Mouse (Mus musculus) thymus, postnatal 0 days (tissue): ENCODE results near the gene Ddx55. TPM values are rescaled to one million over a fixed set of nuclear protein-coding genes. Genes with fewer than 3 reads are reported as not detected.
A peak's percentile ranks its signal among the peaks of the same experiment; 100 is the strongest.
"Not testable (repeated sequence)": the region's sequence is repeated elsewhere in the genome, so short reads cannot be mapped to it uniquely, and the experiment has no call there.

Experiments used
- DNase-seq: peaks from one replicate; pipeline ENCODE4 v3.0.0-alpha.2; 2015; ENCODE audit warnings: low spot score
- polyA plus RNA-seq: library from polyadenylated mRNA; unstranded; fragments of >200 nt; fragmentation: Nextera tagmentation; extraction: Ambion mirVana; gene quantifications from 2 replicates; pipeline ENCODE4 v1.2.1, GENCODE M21; 2015

Ddx55 gene
- polyA plus RNA-seq, 1 experiment from 2014 or later = 19.7 TPM

- peak; percentile 76 for DNase-seq
Measured at GRCm38 (mm10) chr5:124538813-124539792, 13.6 kb upstream of the Ddx55 start.

GRCm38 (mm10) chr5:124539905-124540304, 12.8 kb upstream of the Ddx55 start:
- DNase-seq = no peak

- DNase-seq = peak; percentile 97
Measured at GRCm38 (mm10) chr5:124540383-124540786, 12.3 kb upstream of the Ddx55 start, which contains the start of gene Tmed2. Tmed2 (plus strand) TSS chr5:124540695.

- DNase-seq = peak; percentile 64
Measured at GRCm38 (mm10) chr5:124540905-124541601, 11.6 kb upstream of the Ddx55 start.

GRCm38 (mm10) chr5:124541602-124541973, 11.1 kb upstream of the Ddx55 start:
- no peak for DNase-seq

GRCm38 (mm10) chr5:124550737-124551136, 1.9 kb upstream of the Ddx55 start:
- not testable (repeated sequence) for DNase-seq

- DNase-seq = peak; percentile 30
Measured at GRCm38 (mm10) chr5:124551349-124552093, 1.1 kb upstream of the Ddx55 start.

GRCm38 (mm10) chr5:124552094-124552472, 581 bp upstream of the Ddx55 start:
- DNase-seq = no peak

- no peak for DNase-seq
Measured at GRCm38 (mm10) chr5:124553607-124554006, 943 bp downstream of the Ddx55 start.

- peak; percentile 18 for DNase-seq
Measured at GRCm38 (mm10) chr5:124555145-124555544, 2.5 kb downstream of the Ddx55 start.

GRCm38 (mm10) chr5:124571068-124571467, 18.4 kb downstream of the Ddx55 start:
- no peak for DNase-seq

GRCm38 (mm10) chr5:124575467-124575866, 22.8 kb downstream of the Ddx55 start:
- DNase-seq = no peak

- peak; percentile 96 for DNase-seq
Measured at GRCm38 (mm10) chr5:124578633-124579317, 26.1 kb downstream of the Ddx55 start, which contains the start of the genes Eif2b1 and Gtf2h3. Eif2b1 (minus strand) TSS chr5:124579131. Gtf2h3 (plus strand) TSS chr5:124579140.

GRCm38 (mm10) chr5:124582515-124582914, 29.9 kb downstream of the Ddx55 start:
- DNase-seq = no peak

- no peak for DNase-seq
Measured at GRCm38 (mm10) chr5:124592768-124593167, 40.1 kb downstream of the Ddx55 start.

GRCm38 (mm10) chr5:124598224-124599174, 45.8 kb downstream of the Ddx55 start:
- peak; percentile 81 for DNase-seq

GRCm38 (mm10) chr5:124599726-124600125, 47.1 kb downstream of the Ddx55 start:
- not testable (repeated sequence) for DNase-seq

- DNase-seq = peak; percentile 64
Measured at GRCm38 (mm10) chr5:124602349-124602748, 49.7 kb downstream of the Ddx55 start.

GRCm38 (mm10) chr5:124604296-124604695, 51.6 kb downstream of the Ddx55 start:
- no peak for DNase-seq
